Mouse (Mus musculus) MEL-GATA-1-ER (cell line): ENCODE results near the gene Gm7168.
"Not testable (repeated sequence)": the region's sequence is repeated elsewhere in the genome, so short reads cannot be mapped to it uniquely, and the experiment has no call there.

ENCODE experiments used
- DNase-seq: peaks from one replicate; pipeline ENCODE4 v3.0.0-alpha.2; 2012; ENCODE audit warnings: low read depth; ENCODE audit errors: extremely low read depth

Gene Gm7168

DNA sequence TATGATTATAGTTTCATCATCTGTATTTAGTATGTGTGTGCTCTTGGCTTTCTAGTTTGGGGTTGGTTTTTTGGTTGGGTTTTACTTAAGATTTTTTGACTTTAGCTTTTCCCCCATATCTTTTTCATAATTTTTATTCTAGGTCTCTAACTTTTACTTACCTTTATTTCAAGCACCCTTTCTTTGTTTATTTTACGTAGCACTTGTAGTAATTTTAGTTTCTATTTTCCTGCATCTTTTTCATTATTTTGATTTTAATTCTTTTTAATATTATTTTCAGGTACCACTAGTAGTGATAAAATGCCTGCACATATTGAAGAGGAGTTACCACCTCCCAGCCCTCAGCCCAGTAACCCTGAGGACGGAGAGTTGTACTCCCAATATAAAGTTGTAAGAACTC, at the start of gene Gm7168:
Gm7168 (plus strand) TSS at position 301 of the 400 bp plus-strand sequence.
- not testable (repeated sequence) for DNase-seq

DNA sequence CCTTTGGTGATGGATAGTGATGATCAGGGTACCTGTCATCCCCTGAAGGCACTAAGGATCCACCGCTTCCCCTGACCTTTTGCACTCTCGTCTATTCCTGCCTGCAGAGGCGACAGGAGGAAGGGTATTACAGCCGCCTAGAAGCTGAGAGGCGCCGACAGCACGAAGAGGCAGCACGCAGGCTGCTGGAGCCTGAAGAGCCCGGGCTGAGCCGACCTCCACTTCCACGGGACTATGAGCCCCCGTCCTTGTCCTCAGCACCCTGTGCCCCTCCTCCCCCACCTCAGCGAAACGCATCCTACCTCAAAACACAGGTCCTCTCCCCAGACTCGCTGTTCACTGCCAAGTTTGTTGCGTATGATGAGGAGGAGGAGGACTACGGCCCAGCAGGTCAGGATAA, 49.3 kb upstream of the Gm7168 start:
- DNase-seq: no peak

DNA sequence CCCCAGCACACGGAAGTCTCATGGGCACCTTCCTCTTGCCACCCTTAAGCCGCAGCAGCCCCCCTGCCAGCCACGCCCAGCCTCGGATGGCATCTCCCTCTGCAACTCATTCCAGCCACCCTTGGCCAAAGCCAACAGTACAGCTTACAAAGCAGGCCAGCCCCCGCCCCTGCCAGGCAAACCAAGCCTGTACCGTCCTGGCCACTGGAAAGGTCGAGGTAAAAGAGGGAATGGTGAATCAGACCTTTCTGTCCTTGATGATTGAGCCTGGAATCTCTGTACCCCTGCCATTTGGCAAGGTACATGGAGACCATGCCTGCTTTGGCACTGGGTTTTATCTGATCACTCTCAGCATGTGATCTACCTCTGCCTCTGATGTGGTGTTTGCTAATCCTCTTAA, 48.9 kb upstream of the Gm7168 start:
- DNase-seq: no peak

DNA sequence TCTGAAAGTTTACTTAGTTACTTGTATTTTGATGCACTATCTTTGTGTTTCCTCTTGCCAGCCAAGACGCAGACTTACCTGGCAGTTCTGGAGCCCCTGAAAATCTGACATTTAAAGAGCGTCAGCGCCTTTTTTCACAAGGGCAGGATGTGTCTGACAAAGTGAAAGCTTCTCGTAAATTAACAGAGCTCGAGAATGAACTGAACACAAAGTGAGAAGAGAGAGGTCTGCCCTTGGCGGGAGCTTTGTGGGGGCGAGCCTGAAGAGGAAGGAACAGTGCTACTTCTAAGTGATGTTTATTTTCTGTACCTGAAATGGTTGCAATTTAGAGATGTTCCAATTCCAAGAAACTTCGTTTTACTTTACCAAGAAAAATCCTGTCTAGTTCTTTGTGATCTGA, 44.4 kb upstream of the Gm7168 start:
- DNase-seq: no peak

DNA sequence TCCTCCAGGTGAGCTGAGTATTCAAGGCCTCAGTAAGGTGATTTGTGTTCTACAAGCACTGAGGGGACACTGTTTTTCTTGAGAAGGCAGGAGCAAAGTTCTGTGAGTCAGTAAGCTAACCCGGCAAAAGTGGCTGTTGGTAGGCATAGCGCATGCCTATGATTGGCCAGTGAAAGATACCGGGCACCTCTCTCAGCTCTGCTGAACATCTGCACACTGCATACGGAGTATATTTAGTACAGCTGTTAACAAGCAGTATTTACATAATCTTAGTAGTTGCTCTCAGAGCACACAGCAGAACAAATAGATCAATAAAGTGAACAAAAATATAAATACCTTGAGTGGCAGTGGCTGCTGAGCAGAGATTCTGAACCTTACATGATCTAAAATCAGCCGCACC, 41.1 kb upstream of the Gm7168 start:
- DNase-seq: no peak

DNA sequence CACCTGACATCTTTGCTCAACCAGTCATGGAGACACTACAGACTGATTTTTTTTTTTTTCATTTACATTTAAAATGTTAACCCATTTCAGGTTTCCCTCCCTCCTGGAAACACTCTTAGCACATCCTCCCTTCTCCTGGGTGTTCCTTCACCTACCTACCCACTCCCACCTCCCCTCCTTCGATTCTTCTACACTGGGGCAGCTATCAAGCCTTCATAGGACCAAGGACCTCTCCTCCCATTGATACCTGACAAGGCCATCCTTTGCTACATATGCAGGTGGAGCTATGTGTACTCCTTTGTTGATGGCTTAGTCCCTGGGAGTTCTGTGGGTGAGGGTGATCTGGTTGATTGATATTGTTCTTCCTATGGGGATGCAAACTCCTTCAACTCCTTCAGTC, 40.5 kb upstream of the Gm7168 start:
- no peak for DNase-seq

DNA sequence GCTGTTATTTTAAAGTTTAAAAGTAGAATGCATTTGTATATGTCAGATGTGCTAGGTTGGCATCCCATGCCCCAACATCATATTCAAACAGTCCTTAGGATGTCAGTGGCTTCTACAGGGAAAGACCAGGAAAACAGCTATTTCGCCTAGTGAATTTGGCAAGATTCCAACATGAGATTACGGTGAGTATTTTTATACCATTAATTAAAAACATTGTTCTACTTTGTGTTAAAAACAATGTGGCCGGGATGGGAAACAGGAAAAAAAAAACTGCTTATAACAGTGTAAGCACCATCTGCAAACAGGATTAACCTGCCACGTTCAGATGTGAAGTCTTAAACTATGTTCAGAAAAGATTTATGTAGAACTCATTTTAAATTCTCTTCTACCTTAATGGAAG, 34.2 kb upstream of the Gm7168 start:
- no peak for DNase-seq

DNA sequence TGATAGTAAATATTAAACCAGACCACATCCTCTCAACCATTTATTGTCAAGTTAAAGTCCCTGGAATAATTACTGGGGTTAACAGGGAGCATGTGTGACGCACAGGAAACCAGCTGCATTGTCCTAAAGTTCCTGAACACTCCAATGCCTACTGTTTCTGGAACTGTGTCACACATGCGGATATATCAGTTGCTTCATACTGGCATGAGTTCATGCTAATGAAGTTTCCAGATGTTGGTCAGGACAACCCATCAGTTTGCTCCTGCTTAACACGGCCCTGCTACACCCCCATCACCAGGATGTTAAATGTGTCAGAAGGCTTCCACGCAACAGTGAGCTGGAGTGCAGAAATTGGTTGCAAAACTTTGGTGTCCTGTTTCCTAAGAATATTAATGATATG, 33.6 kb upstream of the Gm7168 start:
- no peak for DNase-seq

DNA sequence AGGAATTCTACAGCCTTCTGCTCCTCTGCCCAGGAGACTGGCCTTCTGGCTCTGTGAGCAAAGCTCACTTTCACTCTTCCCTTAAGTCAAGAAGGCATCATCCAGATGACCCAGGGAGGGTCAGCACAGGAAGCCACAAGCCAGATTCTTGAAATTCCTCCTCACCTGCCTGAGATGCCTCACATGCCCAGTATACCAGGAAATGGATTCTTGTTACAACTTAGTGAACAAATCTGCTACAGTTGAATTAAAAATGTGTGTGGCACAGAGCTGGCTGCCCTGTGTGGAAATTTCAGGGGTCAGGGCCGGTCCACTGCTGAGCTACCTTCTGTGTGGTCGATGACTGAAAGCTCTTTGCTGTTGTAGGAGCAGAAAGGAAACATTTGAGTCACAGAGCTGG, 27.4 kb upstream of the Gm7168 start:
- no peak for DNase-seq

DNA sequence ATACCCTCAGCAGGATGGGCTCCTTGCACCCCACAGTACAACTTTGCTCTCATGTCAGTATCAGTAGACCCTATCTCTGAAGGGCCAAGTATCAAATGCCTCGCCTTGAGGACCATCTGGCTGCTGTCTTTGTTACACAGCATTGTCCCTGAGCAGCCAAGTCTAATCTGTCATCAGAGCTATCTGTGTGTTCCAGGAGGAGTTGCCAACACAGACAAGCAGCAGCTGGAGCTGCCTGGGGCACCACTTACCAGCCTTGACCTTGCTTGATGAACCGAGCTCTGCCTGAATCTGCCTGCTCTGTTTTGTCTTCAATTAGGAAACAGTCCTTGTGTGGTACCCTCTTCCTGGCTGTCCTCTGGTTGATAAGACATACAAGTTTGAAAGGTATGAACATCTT, 24.8 kb upstream of the Gm7168 start:
- no peak for DNase-seq

DNA sequence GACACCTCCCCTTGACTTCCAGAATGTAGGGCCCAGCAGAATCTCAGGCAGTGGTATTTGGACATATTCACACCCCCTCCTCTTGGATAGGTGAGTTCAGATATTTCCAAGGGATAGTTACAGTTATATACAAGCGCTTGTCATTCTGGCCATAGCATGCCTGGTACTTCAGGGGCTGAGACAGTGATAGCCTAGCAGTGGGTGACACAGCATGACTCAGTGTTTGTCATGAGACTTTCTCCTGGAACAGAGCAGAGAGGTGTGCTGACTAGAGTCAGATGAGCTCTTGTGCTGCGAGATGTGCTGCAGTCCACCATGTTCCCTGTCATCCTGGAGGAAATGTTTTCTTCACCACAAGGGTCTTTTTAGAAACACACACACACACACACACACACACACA, 23.6 kb upstream of the Gm7168 start:
- DNase-seq: no peak

DNA sequence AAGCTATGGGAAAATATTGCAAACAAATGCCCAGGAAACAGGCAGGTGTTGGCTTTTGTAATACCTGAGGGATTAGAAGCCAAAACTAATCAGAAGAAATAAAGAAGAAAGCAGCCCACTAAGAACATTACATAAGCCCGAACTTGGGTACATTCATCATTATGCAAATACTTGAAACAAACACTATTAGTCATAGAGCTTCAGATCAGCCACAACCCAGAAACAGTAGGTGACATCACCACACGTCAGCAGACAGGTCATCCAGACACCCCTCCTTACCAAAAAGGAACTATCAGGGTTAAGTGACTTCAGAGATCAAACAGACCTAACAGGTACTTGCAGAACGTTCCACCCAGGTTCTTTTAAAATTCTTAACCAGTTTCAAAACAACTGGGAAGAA, 22.2 kb upstream of the Gm7168 start:
- DNase-seq: no peak

DNA sequence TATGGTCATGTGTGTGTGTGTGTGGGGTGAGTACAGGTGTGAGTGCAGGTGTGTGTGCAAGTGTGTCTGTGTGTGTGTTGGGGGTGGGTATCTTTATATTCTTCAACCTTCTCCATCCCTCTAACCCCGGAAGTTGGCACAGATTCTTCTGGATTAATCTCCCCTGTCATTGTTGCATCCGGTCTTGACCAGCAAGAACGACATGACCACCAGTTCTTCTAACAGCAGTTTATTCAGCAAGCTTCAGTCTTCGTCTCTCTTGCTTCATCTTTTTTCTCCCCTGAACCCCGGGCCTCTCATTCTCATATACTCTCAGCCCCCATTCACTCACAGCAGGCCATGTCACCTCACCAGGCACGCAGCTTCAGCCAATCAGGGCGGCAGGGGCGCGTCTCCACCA, 17.8 kb upstream of the Gm7168 start:
- DNase-seq: no peak

DNA sequence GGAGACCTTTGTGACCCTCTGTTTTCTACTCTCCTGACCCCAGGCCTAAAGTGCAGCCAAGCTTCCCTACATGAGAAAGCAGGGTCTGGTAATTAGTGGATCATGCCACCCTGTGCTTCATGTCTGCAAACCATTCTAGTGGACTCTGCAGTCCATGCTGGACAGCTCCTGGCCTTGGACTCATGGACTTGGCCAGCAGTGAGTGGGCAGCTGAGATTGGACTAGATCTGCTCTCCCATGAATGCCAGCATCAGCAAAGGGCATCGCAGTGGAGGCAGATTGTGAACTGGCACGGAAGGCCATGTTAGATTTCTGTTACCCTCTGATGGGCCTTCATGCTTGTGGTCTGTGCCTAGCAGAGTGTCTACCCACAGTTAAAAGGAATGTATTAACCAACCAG, 12.8 kb upstream of the Gm7168 start:
- DNase-seq: not testable (repeated sequence)

DNA sequence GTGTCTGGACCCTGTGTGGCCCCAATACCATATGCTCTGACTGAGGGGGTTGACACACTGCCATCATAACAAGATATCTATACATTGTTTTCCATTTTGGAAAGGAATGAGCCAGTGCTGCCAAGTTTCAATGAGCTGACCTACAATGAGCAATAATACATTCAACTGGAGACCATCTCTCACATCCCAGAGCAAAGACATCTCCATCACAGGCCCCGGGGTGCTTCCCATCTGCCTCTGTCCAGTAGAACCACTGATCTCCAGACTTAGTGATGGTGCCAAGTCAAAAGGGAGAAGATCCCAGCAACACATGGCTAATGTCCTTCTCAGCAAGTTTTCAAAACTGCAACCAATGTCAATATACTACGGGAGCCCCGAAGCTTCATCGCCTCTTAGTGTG, 10.4 kb upstream of the Gm7168 start:
- no peak for DNase-seq

DNA sequence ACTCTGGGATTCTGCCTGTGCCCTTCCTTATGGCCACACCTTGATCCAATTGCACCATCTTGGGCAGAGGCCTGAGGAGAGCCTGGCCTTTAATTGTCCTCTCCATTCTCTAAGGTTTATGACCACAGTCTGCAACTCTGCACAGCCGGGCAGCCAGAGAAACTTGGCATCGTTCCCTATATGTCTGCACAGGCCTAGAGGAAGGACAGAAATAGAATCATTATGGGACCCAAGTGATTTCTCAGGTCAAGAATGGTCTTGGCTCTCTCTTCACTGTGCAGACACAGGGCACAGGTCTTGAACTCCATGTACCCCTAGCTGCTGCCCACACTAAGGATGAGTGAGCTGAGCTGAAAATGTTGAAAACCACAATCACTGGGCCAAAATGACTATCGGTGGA, 9.5 kb upstream of the Gm7168 start:
- DNase-seq: no peak

DNA sequence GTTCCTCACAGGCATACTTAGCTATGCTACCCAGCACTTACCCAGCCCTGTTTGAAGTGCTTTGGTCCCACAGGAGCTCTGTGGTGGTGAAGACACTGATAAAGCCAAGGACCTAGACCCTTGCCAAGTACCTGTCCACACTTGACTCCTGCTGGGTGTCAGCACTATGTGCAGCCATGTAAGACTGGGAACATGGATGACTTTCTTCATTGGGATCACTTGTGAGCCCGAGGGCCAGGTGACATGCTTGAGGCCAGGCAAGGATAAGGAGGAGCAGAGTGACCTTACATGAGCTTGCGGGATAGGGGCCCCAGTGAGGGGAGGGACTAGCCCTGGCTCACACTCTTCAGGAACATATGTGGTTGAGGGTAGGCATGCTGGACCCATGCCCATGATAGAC, 8.9 kb upstream of the Gm7168 start:
- not testable (repeated sequence) for DNase-seq

DNA sequence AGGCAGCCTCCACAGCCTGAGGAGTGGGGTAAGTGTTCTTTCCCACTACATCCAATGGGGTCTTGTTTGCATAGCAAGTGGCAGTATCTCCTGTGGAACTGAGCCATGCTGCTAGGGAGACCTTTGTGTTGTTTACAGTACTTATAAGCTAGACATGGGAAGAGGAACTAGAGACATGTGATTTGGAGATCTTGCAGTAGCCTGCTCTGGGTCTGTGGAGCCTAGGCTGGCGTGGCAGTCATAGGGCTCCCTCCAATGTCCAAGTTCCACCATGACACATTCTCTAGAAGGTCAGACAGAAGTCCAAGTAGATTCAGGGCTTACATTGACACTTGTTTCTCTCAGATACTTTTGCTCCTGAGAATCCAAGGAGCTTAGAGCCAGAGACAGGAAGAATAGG, 7.7 kb upstream of the Gm7168 start:
- DNase-seq: no peak

DNA sequence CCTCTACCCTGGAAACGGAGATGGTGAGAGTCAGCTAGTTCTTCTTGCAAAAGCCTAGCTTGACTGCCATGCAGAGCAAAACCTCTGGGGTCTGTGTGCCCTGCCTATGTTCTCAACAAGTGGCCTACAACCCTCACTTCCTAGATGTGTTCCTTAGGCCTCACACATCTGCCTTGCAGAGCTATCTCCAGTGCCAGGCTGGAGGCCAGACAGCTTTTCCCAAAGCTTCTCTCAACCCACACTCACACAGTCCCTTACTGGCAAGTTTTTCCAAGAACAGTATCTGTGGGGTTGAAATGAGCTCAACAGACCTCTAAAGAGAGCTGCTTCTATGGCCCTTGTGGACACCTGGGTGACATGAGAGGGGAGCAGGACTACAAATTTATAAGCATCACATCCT, 3.4 kb downstream of the Gm7168 start:
- DNase-seq: not testable (repeated sequence)

DNA sequence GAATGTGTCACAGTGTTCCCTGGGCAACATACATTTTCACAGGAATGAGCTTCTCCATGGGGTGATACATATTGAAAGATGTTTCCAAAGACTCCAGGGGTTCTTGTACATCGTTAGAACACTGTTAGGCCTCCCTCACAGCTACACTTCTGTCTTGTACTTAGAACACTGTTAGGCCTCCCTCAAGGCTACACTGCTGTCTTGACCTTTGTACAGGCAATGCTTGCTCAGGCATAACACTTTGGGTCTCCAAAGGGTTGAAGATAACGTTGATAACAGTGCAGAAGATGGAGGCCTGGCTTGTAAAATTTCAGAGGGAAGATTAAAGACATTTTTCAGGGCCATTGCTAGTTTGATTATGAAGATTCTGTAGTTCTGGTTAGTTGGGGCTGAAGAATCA, 10.0 kb downstream of the Gm7168 start:
- not testable (repeated sequence) for DNase-seq

DNA sequence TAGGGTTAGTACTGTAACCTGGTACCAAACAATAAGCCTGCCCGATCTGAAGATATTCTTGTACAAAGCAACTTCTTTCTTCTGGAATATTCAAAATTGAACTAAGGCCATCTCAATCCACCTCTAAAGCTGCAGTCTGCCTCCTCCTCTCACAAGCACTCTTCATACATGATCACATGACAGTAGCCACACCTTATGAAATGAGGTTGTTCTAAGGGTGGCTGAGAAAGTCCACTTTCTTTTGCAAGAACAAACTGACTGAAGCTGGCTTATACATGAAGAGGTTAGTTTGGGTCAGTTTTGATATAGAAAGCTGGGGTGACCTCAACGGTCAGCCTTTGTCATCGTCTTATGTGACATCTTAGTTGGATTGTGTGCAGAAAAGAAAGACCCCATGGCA, 14.1 kb downstream of the Gm7168 start:
- not testable (repeated sequence) for DNase-seq

DNA sequence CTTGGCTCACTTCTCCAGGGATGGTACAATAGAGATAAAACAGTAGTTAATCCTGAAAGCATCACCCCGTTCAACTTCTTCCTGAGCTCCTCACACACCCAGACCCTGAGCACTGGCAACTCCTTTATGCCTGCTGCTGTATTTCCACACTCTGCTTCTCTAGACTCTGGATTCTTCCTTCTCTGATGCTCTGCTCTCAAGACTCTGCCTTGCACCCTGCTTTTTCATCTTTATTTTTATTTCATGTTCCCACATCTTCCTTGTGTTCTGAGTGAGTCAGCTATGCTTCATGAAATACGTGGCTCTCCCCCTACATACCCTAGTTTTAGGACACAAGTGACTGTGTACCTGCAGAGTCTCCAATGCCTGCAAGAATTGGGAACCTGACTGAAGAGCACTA, 16.9 kb downstream of the Gm7168 start:
- not testable (repeated sequence) for DNase-seq

DNA sequence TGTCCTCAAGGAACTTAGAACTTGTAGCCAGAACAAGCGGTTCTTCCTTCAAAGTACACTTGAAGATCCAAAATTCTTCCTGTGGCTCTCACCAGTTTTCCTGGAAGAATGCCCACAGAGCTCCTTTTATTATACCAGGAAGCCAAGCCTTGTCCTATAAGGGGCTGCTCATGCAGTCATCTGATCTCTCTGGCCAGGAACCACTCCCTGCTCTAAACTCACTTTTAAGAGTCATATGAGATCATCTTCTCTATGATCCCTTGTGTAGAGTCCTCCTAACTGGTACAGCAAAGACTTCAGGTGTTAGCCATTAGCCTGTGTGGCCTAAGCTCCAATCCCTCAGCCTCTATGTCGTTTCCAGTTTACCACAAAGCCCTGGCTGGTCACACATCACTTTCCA, 21.7 kb downstream of the Gm7168 start:
- not testable (repeated sequence) for DNase-seq

DNA sequence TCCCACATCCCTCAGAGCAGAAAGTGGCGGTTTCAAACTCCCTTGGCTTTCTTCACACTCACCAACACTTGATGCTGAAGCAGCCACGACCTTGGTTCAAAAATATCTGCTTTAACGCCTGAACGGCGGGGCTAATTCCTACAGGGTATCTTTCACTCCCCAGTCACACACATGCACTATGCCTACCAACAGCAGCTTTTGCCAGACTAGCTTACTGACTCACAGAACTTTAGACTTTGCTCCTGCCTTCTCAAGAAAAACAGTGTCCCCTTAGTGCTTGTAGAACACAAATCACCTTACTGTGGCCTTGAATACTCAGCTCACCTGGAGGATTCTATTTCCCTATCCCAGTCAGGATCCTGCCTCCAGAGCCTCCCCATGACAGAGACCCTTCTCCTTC, 22.6 kb downstream of the Gm7168 start:
- DNase-seq: not testable (repeated sequence)
